Mouse (Mus musculus): Measurements from ENCODE around the gene Sorcs3.

The Sorcs3 gene

GRCm38 (mm10) chr19:48821283-48821715 lies 615.5 kb downstream of the Sorcs3 start:
- H3K4me1 ChIP-seq (replicated peaks; ENCODE audit: low read depth, low read length): no peaks in the 10 kb centered on the region
- H3K4me3 ChIP-seq (replicated peaks; ENCODE audit: low read length): no peak overlapping the region
- no peaks in the 10 kb centered on the region for H3K9me3 ChIP-seq (ENCODE audit: low read length)
- TF ChIP-seq POU5F1 (IDR thresholded peaks at IDR 0.05; ENCODE audit: borderline replicate concordance, low read length) (no peak), NANOG (IDR thresholded peaks at IDR 0.05; ENCODE audit: borderline replicate concordance, low read length) (no peak), CTCF (conservative IDR thresholded peaks at IDR 0.05; ENCODE audit: low read length) (no peak)
- H3K27me3 ChIP-seq (ENCODE audit: insufficient read depth, low read length): no peaks in the 10 kb centered on the region
- H3K36me3 ChIP-seq (ENCODE audit: insufficient read depth, low read length): no peaks in the 10 kb centered on the region

GRCm38 (mm10) chr19:48834342-48834741 lies 628.5 kb downstream of the Sorcs3 start:
- no peaks in the 10 kb centered on the region for H3K9me3 ChIP-seq (ENCODE audit: low read length)
- TF ChIP-seq POU5F1 (IDR thresholded peaks at IDR 0.05; ENCODE audit: borderline replicate concordance, low read length) (no peak), CTCF (conservative IDR thresholded peaks at IDR 0.05; ENCODE audit: low read length) (no peak)

GRCm38 (mm10) chr19:48839418-48839817 lies 633.6 kb downstream of the Sorcs3 start:
- H3K4me3 ChIP-seq (replicated peaks; ENCODE audit: low read length): no peak overlapping the region
- H3K27me3 ChIP-seq (ENCODE audit: insufficient read depth, low read length): no peaks in the 10 kb centered on the region
- TF ChIP-seq NANOG (IDR thresholded peaks at IDR 0.05; ENCODE audit: borderline replicate concordance, low read length): no peak
- no peak for TF ChIP-seq POU5F1 (IDR thresholded peaks at IDR 0.05; ENCODE audit: borderline replicate concordance, low read length)
- no peak for TF ChIP-seq CTCF (conservative IDR thresholded peaks at IDR 0.05; ENCODE audit: low read length)
- H3K9me3 ChIP-seq (ENCODE audit: low read length): no peaks in the 10 kb centered on the region
- H3K36me3 ChIP-seq (ENCODE audit: insufficient read depth, low read length): no peaks in the 10 kb centered on the region
- H3K4me1 ChIP-seq (replicated peaks; ENCODE audit: low read depth, low read length): no peaks in the 10 kb centered on the region

More at GRCm38 (mm10) chr19:48834342-48834741, 628.5 kb downstream of the Sorcs3 start:
- Histone ChIP-seq H3K36me3 (ENCODE audit: insufficient read depth, low read length) (no peaks in the 10 kb centered on the region), H3K4me1 (replicated peaks; ENCODE audit: low read depth, low read length) (no peaks in the 10 kb centered on the region), H3K27me3 (ENCODE audit: insufficient read depth, low read length) (no peaks in the 10 kb centered on the region), H3K4me3 (replicated peaks; ENCODE audit: low read length) (no peak overlapping the region)

- Histone ChIP-seq H3K36me3 (ENCODE audit: insufficient read depth, low read length) (no peaks in the 10 kb centered on the region), H3K4me1 (replicated peaks; ENCODE audit: low read depth, low read length) (no peaks in the 10 kb centered on the region), H3K27me3 (ENCODE audit: insufficient read depth, low read length) (no peaks in the 10 kb centered on the region), H3K9me3 (ENCODE audit: low read length) (no peaks in the 10 kb centered on the region), H3K4me3 (replicated peaks; ENCODE audit: low read length) (no peak overlapping the region)
- TF ChIP-seq POU5F1 (IDR thresholded peaks at IDR 0.05; ENCODE audit: borderline replicate concordance, low read length) (no peak), CTCF (conservative IDR thresholded peaks at IDR 0.05; ENCODE audit: low read length) (no peak), NANOG (IDR thresholded peaks at IDR 0.05; ENCODE audit: borderline replicate concordance, low read length) (no peak)
These were observed 641.9 kb downstream of the Sorcs3 start for GRCm38 (mm10) chr19:48847700-48848099.

- no peaks in the 10 kb centered on the region for H3K27me3 ChIP-seq (ENCODE audit: insufficient read depth, low read length)
- no peak overlapping the region for H3K4me3 ChIP-seq (replicated peaks; ENCODE audit: low read length)
- H3K9me3 ChIP-seq (ENCODE audit: low read length): no peaks in the 10 kb centered on the region
- no peak for TF ChIP-seq POU5F1 (IDR thresholded peaks at IDR 0.05; ENCODE audit: borderline replicate concordance, low read length)
- no peak for TF ChIP-seq CTCF (conservative IDR thresholded peaks at IDR 0.05; ENCODE audit: low read length)
- TF ChIP-seq NANOG (IDR thresholded peaks at IDR 0.05; ENCODE audit: borderline replicate concordance, low read length): no peak
- H3K4me1 ChIP-seq (replicated peaks; ENCODE audit: low read depth, low read length): no peaks in the 10 kb centered on the region
- H3K36me3 ChIP-seq (ENCODE audit: insufficient read depth, low read length): no peaks in the 10 kb centered on the region
These were observed 644.6 kb downstream of the Sorcs3 start for GRCm38 (mm10) chr19:48850466-48850865.
